Mouse (Mus musculus) macrophage (primary cell): ENCODE data around the gene Prtg. TPM values are rescaled to one million over a fixed set of nuclear protein-coding genes. Genes with fewer than 3 reads are reported as not detected.

ENCODE experiments used
- H3K27ac ChIP-seq: fragments of 350-480 bp; formaldehyde crosslinking; 2 replicates; pipeline ENCODE4 v1.9.0; 2021
- H3K36me3 ChIP-seq: fragments of 350-480 bp; formaldehyde crosslinking; 2 replicates; pipeline ENCODE4 v1.9.0; 2021; ENCODE audit errors: inconsistent target
- H3K4me3 ChIP-seq: fragments of 350-480 bp; formaldehyde crosslinking; 2 replicates; pipeline ENCODE4 v1.9.0; 2021; ENCODE audit errors: inconsistent target
- H3K79me2 ChIP-seq: fragments of 350-480 bp; formaldehyde crosslinking; 2 replicates; pipeline ENCODE4 v1.9.0; 2021; ENCODE audit errors: inconsistent target
- WGBS: methylation state at CpG from one replicate; pipeline ENCODE4 v1.1.7; 2026; ENCODE audit warnings: inconsistent platforms; ENCODE audit not compliant: missing documents; 5-methylcytosine and 5-hydroxymethylcytosine counted together
- polyA plus RNA-seq: library from polyadenylated mRNA; stranded (reverse); fragments of 250-400 nt; gene quantifications from 3 replicates; pipeline ENCODE4 v1.2.4, GENCODE M21; 2018; ENCODE audit warnings: inconsistent platforms

The Prtg gene
- polyA plus RNA-seq, 1 experiment from 2014 or later: not detected

- 77% methylated on average over 3 of the region's 3 CpGs for WGBS
- H3K79me2 ChIP-seq: no peaks in the 10 kb centered on the region
- H3K36me3 ChIP-seq: no peaks in the 10 kb centered on the region
- no peak overlapping the region for H3K4me3 ChIP-seq
- no peak overlapping the region for H3K27ac ChIP-seq
Observed at GRCm38 (mm10) chr9:72795243-72795642, 11.4 kb upstream of the Prtg start.

- no peak overlapping the region for H3K27ac ChIP-seq
- WGBS: 3% methylated on average over 9 of the region's 9 CpGs
- H3K36me3 ChIP-seq: no peaks in the 10 kb centered on the region
- H3K4me3 ChIP-seq: peak overlapping the region; percentile 6; the same call in 1 of the 2 replicates
- no peaks in the 10 kb centered on the region for H3K79me2 ChIP-seq
Observed at GRCm38 (mm10) chr9:72797136-72797621, 9.5 kb upstream of the Prtg start.

- no peaks in the 10 kb centered on the region for H3K79me2 ChIP-seq
- no peak overlapping the region for H3K4me3 ChIP-seq
- no peaks in the 10 kb centered on the region for H3K36me3 ChIP-seq
- WGBS: 68% methylated on average over 4 of the region's 4 CpGs
- no peak overlapping the region for H3K27ac ChIP-seq
Observed at GRCm38 (mm10) chr9:72803280-72803679, 3.4 kb upstream of the Prtg start.

- H3K4me3 ChIP-seq: no peak overlapping the region
- WGBS: 63% methylated on average over 13 of the region's 14 CpGs
- no peaks in the 10 kb centered on the region for H3K79me2 ChIP-seq
- no peaks in the 10 kb centered on the region for H3K36me3 ChIP-seq
- H3K27ac ChIP-seq: no peak overlapping the region
Observed at GRCm38 (mm10) chr9:72806146-72806545, 528 bp upstream of the Prtg start.

GRCm38 (mm10) chr9:72807420-72808005 is 839 bp downstream of the Prtg start:
- H3K36me3 ChIP-seq: no peaks in the 10 kb centered on the region
- WGBS: 1% methylated on average over 50 of the region's 52 CpGs
- no peaks in the 10 kb centered on the region for H3K79me2 ChIP-seq
- no peak overlapping the region for H3K4me3 ChIP-seq
- no peak overlapping the region for H3K27ac ChIP-seq

GRCm38 (mm10) chr9:72808176-72808575 is 1.5 kb downstream of the Prtg start:
- WGBS: 2% methylated on average over 5 of the region's 6 CpGs
- Histone ChIP-seq H3K79me2 (no peaks in the 10 kb centered on the region), H3K27ac (no peak overlapping the region), H3K36me3 (no peaks in the 10 kb centered on the region), H3K4me3 (no peak overlapping the region)

- 35% methylated on average over 3 of the region's 3 CpGs for WGBS
- no peaks in the 10 kb centered on the region for H3K36me3 ChIP-seq
- H3K4me3 ChIP-seq: no peak overlapping the region
- no peaks in the 10 kb centered on the region for H3K79me2 ChIP-seq
- no peak overlapping the region for H3K27ac ChIP-seq
Observed at GRCm38 (mm10) chr9:72808586-72808985, 1.9 kb downstream of the Prtg start.

- 91% methylated on average over 2 of the region's 2 CpGs for WGBS
- no peaks in the 10 kb centered on the region for H3K79me2 ChIP-seq
- no peak overlapping the region for H3K4me3 ChIP-seq
- H3K36me3 ChIP-seq: no peaks in the 10 kb centered on the region
- no peak overlapping the region for H3K27ac ChIP-seq
Observed at GRCm38 (mm10) chr9:72809077-72809476, 2.4 kb downstream of the Prtg start.

GRCm38 (mm10) chr9:72810607-72811006 is 3.9 kb downstream of the Prtg start:
- Histone ChIP-seq H3K4me3 (no peak overlapping the region), H3K79me2 (no peaks in the 10 kb centered on the region), H3K27ac (no peak overlapping the region), H3K36me3 (no peaks in the 10 kb centered on the region)
- WGBS: 61% methylated on average over 5 of the region's 5 CpGs

- WGBS: 96% methylated on average over 7 of the region's 7 CpGs
- Histone ChIP-seq H3K27ac (no peak overlapping the region), H3K4me3 (no peak overlapping the region), H3K36me3 (no peaks in the 10 kb centered on the region), H3K79me2 (no peaks in the 10 kb centered on the region)
Observed at GRCm38 (mm10) chr9:72812091-72812490, 5.4 kb downstream of the Prtg start.

- H3K79me2 ChIP-seq: no peaks in the 10 kb centered on the region
- 51% methylated on average over 17 of the region's 18 CpGs for whole genome bisulfite sequencing
- no peak overlapping the region for H3K27ac ChIP-seq
- H3K4me3 ChIP-seq: no peak overlapping the region
- no peaks in the 10 kb centered on the region for H3K36me3 ChIP-seq
Observed at GRCm38 (mm10) chr9:72812594-72813570, 6.2 kb downstream of the Prtg start.

GRCm38 (mm10) chr9:72825511-72825910 is 18.8 kb downstream of the Prtg start:
- WGBS: 82% methylated on average over 4 of the region's 4 CpGs

GRCm38 (mm10) chr9:72825976-72826375 is 19.3 kb downstream of the Prtg start:
- 76% methylated on average over 3 of the region's 3 CpGs for WGBS
- Histone ChIP-seq H3K4me3 (no peak overlapping the region), H3K79me2 (no peaks in the 10 kb centered on the region), H3K36me3 (no peaks in the 10 kb centered on the region), H3K27ac (no peak overlapping the region)

More at GRCm38 (mm10) chr9:72825511-72825910, 18.8 kb downstream of the Prtg start:
- H3K27ac ChIP-seq: no peak overlapping the region
- no peaks in the 10 kb centered on the region for H3K36me3 ChIP-seq
- H3K79me2 ChIP-seq: no peaks in the 10 kb centered on the region
- H3K4me3 ChIP-seq: no peak overlapping the region

- Histone ChIP-seq H3K4me3 (no peak overlapping the region), H3K27ac (no peak overlapping the region), H3K36me3 (no peaks in the 10 kb centered on the region), H3K79me2 (no peaks in the 10 kb centered on the region)
- WGBS: 68% methylated on average over 5 of the region's 5 CpGs
Observed at GRCm38 (mm10) chr9:72828616-72829257, 22.1 kb downstream of the Prtg start.
